Mouse (Mus musculus): ENCODE measurements at regions not wholly inside any gene's neighbourhood (a gene's known extent, or its start where the extent isn't known, plus 50 kb on each side); places are given as distances from the start of the nearest gene placed in this dataset.
"Not testable (repeated sequence)": the region's sequence is repeated elsewhere in the genome, so short reads cannot be mapped to it uniquely, and the experiment has no call there.

DNA sequence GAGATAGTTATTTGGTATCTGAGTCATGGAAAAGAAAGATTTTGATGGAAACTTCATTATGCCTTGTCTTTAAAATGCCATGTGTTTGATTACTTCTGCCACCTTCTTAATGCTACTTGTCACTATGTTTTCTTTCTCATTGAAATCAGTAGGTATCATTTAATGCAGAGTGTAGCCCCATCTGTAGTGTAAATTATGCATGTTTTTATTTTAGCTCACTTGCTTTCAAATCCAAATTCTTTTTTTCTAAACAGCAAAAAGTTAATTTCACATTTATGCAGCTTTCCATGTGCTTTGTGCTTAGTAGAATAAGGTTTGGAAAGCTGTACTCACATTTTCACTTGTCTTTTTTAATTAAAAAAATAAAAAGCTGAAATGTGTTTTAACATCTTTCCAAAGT is 748.0 kb upstream of the Epha7 start:
- DNase-seq (ENCODE audit: low read depth, low spot score) = no peak

DNA sequence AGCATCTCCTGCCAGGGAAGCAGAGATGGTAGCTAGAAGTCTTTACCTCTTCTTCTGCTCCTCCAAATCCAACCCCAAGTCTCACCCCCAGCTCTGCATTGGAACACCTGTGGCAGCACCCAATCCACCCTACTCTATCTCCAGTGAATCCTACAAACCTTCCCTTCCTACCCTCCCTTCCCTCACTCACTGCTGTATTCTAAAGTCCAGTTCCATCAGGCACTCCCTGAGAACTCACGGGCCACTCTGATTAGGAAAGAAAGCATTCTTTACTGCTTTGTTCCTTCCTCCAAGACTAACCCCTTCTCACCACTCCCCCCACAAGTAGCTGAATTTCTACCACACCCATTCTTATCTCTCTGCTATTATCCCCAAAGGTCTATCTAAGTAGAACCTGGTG is 747.1 kb upstream of the Epha7 start:
- no peak for DNase-seq (ENCODE audit: low read depth, low spot score)

DNA sequence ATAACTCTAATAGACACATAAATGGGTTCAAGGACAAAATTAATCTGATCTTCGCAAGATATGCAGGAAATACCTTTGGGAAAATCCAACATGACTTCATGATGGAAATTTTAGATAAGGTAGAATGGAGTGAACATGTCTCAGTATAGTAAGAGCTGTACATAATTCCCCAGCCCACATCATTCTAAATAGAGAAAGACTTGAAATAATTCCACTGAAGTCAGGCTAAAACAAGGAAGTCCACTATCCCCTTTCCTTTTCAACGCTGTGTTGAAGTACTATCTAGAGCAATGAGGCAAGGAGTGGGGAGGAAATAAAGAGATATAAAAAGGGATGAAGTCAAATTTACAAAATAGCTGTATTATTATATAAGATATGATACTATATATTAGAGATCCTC is 733.9 kb upstream of the Epha7 start:
- DNase-seq (ENCODE audit: low read depth, low spot score) = no peak

DNA sequence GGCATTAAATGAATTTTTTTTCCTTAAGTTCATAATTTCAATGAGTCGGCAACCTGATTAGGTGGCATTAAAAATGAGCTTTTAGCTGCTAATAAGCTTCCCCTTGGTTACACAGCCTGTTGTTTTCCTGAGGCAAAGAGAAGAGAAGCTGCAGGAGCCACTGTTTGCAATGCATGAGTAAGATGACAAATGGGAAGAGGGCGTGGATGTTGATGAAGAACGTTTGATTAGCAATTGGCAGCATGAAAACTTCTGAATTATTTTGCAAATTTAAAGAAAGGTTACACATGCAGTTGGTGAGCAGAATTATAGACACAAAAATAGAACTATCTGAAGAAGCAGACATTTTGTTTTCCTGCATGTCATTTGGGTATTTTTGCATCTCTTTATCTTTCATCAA is 720.1 kb upstream of the Epha7 start:
- no peak for DNase-seq (ENCODE audit: low read depth, low spot score)

DNA sequence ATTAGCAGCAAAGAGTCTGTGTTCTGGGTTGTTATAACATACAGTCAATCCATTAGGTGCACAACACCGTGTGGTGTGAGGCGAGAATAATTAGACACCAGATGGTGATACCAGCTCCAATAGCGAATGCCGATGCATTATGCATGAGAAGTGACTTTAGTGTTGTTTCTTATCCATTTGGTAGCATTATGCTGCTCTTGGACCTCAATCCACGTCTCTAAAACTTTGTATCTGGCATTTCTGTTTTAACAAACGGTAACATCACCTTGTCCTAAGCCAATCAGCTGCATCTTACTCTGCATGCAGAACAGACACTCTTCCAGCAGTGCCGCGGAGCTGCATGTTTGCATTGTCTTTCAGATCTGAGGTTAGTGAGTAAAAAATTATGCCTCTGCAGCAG is 669.8 kb upstream of the Epha7 start:
- no peak for DNase-seq (ENCODE audit: low read depth, low spot score)

DNA sequence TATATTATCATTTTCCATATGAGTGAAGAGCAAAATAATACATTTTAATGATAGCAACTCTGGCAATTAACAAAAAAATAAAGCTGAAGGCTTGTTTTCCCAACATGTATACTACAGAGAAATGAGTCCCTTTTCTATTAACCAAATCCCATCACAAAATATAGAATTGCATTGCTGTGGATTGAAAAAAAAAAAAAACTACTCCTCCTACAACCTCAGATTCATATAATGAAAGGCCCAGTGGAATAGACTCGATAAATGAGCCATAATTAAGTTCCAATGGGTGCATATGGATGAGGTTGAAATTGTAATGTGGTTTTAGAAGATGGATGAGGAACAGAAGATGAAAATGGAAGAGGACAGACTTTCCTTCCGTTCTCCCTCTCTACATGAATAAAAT is 657.8 kb upstream of the Epha7 start:
- no peak for DNase-seq (ENCODE audit: low read depth, low spot score)

DNA sequence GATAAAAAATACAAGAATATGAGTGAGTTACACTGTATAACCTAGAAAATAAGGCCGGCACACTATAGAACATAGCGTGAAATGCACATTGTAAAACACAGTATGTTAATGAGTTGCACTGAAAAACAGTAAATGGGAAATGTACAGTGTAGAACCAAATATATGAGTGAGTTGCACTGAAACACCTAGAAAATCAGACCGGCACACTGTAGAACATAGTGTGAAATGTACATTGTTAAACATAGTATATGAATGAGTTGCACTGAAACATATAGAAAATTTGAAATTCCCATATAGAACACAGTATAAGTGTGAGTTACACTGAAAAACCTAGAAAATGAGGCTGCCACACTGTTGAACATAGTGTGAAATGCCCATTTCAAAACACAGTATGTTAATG is 636.2 kb upstream of the Epha7 start:
- DNase-seq (ENCODE audit: low read depth, low spot score) = peak; percentile 79

DNA sequence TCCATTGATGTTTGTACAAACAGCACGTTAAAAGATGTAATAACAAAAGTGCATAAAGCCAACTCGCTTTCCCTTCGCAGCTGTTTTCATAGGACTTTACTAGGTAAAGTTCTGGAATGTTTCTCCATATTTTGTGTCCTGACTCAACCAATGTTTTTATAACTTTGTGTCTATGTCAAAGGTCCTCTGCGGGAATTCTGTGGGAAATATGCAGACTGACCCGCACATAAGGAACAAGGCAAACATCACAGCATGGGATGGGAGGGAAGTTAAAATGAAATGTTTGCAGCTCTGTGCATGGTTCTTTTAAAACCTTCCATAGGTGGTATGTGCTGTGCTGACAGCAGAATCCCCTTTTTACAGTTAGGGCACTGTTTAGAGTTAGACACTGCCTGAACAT is 622.1 kb upstream of the Epha7 start:
- DNase-seq (ENCODE audit: low read depth, low spot score) = no peak

DNA sequence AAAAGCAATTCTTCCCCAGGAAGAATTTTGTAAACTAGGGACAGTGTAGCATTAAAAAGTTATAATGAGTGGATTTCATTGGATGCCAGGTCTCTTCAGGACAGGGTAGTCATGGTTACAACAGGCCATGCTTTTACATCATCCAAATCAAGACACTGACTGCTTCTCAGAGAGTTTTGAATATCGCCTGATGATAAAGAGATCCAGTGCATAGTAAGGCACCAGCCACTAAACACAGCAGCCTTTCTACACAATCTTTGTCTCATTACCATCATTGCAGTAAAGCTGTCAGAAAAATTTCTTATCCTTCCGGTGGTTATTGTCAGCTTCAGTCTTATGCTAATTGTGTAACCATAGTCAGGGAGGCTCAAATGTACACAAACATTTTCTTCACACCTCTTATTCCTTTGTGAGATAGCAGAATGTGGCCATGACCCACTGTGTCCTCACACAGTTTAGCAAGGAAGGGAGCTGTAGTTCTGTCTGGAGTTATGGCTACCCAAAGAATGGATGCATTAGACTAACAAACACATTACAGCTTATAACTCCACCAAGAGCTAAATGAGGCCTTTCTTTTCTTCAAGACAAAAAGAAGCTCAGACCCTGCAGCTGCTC is 585.2 kb upstream of the Epha7 start:
- DNase-seq (ENCODE audit: low read depth, low spot score) = no peak

DNA sequence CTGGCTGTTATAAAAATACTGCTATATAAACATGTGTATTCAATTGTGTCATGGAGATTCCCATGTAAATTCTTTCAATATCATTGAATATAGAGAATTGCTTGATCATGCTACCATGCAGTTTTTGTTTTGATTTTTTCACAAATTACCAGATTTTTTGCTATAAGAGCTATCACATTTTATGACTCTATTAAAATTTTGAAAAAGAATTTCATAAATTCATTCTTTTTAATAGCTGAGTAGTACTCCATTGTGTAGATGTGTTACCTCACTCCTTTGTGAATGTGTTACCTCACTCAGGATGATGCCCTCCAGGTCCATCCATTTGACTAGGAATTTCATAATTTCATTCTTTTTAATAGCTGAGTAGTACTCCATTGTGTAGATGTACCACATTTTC is 577.4 kb upstream of the Epha7 start:
- not testable (repeated sequence) for DNase-seq (ENCODE audit: low read depth, low spot score)

DNA sequence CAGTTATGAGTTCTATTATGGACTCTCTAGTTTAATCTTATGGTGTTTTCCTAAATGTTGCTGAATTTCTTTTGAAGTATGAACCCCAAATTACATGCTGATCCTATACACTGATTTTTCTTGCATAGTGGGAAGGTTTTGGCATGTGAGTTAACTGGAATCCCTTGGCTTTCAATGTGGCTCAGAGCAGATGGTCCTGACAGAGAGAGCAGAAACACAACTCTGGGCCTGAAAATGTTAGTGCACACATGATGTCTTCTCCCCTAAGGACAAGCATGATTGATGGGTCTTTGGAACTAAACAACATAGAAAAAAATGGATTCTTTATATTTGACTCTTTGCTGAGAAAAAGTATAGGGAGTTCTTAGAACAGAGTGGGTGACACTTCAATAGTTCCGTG is 570.7 kb upstream of the Epha7 start:
- no peak for DNase-seq (ENCODE audit: low read depth, low spot score)

All from skeletal muscle tissue, adult 2 months (tissue).